ENCODE assay signal across 9 mouse cellular contexts in the genomic region with DNA sequence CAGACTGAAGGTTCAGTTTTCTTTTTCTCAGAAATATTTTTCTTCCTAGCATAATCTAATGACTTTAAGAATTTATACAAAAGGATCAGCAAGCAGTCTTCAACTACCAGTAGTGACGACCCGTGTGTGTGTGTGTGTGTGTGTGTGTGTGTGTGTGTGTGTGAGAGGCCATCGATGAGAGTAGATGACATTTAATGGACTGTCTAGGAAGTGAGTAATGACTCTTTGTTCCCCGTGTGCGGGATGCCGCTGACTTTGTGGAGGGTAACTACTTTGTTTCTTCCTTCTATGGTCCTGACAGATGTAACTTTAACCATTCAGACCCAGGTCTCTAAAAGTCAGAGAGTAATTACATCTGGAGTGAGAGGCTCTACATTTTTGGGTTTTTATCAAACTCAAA. TPM values are rescaled to one million over a fixed set of nuclear protein-coding genes. Genes with fewer than 3 reads are reported as not detected.
DNase-seq lines count a peak whose midpoint lies in the region; ATAC-seq lines count a peak whose summit lies in the region.
"Had no signal": no experiment of that assay in that cellular context is flagged by ENCODE, and none has a peak within 500 bp of the region (broad histone marks: within the 10 kb centered on the region; RNA-seq: fewer than 3 reads in every experiment).

No protein-coding gene starts in this region.

- intact Hi-C loops in heart, postnatal 25 days (cut with DNase I): loop anchor here (5.0 kb wide), 2 partner anchors 74 to 76 kb away; no protein-coding TSS in a partner anchor
- intact Hi-C loops in left cerebral cortex, postnatal 36 days (cut with DNase I): loop anchor here (5.0 kb wide), 1 partner anchor 239 kb away; no protein-coding TSS in a partner anchor

- H3K9me3 ChIP-seq in heart, embryonic 12.5 days (replicated peaks): no peaks in the 10 kb centered on the region
- H3K9me3 ChIP-seq in hindbrain, embryonic 10.5 days: no peaks in the 10 kb centered on the region
- H3K9me3 ChIP-seq in midbrain, embryonic 10.5 days (replicated peaks): no peaks in the 10 kb centered on the region

- WGBS in heart, embryonic 12.5 days: 48% methylated on average over 6 of the region's 6 CpGs
- WGBS in hindbrain, embryonic 10.5 days: 53% methylated on average over 6 of the region's 6 CpGs
- WGBS in midbrain, embryonic 10.5 days: 74% methylated on average over 6 of the region's 6 CpGs

- no peak for DNase-seq in heart, postnatal 25 days (ENCODE audit: low spot score)
- DNase-seq in adipocyte (ENCODE audit: low spot score): peak; percentile 16
- DNase-seq in hindbrain, embryonic 10.5 days (ENCODE audit: low spot score): peak; percentile 24
- DNase-seq in midbrain, embryonic 10.5 days (ENCODE audit: low spot score): no peak
- DNase-seq in cerebellum, postnatal 36 days: no peak
- no peak for DNase-seq in layer of hippocampus, postnatal 36 days
- DNase-seq in left cerebral cortex, postnatal 36 days (ENCODE audit: low spot score in 2 of 2): no peak
- DNase-seq: kidney, adult 8-10 months had no signal

- no peaks in the 10 kb centered on the region for H3K36me3 ChIP-seq in heart, embryonic 12.5 days
- H3K36me3 ChIP-seq in hindbrain, embryonic 10.5 days: no peaks in the 10 kb centered on the region
- no peaks in the 10 kb centered on the region for H3K36me3 ChIP-seq in midbrain, embryonic 10.5 days

- no peaks in the 10 kb centered on the region for H3K27me3 ChIP-seq in heart, embryonic 12.5 days (replicated peaks)
- peaks cover 15% of the 10 kb centered on the region for H3K27me3 ChIP-seq in hindbrain, embryonic 10.5 days (ENCODE audit: insufficient read depth, poor library complexity, severe bottlenecking)
- H3K27me3 ChIP-seq in midbrain, embryonic 10.5 days (ENCODE audit: low read depth, poor library complexity, severe bottlenecking): peaks cover 13% of the 10 kb centered on the region

- H3K4me2 ChIP-seq in heart, embryonic 12.5 days: peak overlapping the region; percentile 81

- ATAC-seq in heart, embryonic 12.5 days (ENCODE audit: insufficient number of reproducible peaks, low FRiP score): no peak

- peak overlapping the region; percentile 84 for H3K4me3 ChIP-seq in heart, embryonic 12.5 days
- peak overlapping the region; percentile 85 for H3K4me3 ChIP-seq in hindbrain, embryonic 10.5 days
- peak overlapping the region; percentile 76; the same call in 1 of the 2 replicates for H3K4me3 ChIP-seq in midbrain, embryonic 10.5 days

- no peak overlapping the region for H3K27ac ChIP-seq in heart, embryonic 12.5 days (ENCODE audit: poor library complexity, severe bottlenecking)
- 0 out of 2 replicates have a peak overlapping the region, but pooled peaks have one; percentile 95 for H3K27ac ChIP-seq in hindbrain, embryonic 10.5 days
- H3K27ac ChIP-seq in midbrain, embryonic 10.5 days (replicated peaks): no peak overlapping the region

- H3K9ac ChIP-seq in heart, embryonic 12.5 days: no peak overlapping the region

- peaks cover 24% of the 10 kb centered on the region for H3K4me1 ChIP-seq in heart, embryonic 12.5 days (replicated peaks)
- H3K4me1 ChIP-seq in hindbrain, embryonic 10.5 days (replicated peaks): peaks cover 35% of the 10 kb centered on the region
- peaks cover 31% of the 10 kb centered on the region for H3K4me1 ChIP-seq in midbrain, embryonic 10.5 days

RNA-seq across cellular contexts. Expression of a gene that starts 2.3 kb away (rescaled TPM):
- 25.4 and 26.9 TPM in 2 replicates for polyA plus RNA-seq in heart, embryonic 12.5 days (2016; fragmentation: Nextera tagmentation; extraction: Ambion mirVana)
- 1 to 10 TPM; 8.8 to 9.6 TPM for total RNA-seq in heart, postnatal 25 days (2021)
- polyA plus RNA-seq in hindbrain, embryonic 10.5 days (2016; fragmentation: Nextera tagmentation; extraction: Ambion mirVana): 30.9 and 36.8 TPM in 2 replicates
- 18.7 and 21.5 TPM in 2 replicates for polyA plus RNA-seq in midbrain, embryonic 10.5 days (2016; fragmentation: Nextera tagmentation; extraction: Ambion mirVana)
- total RNA-seq in layer of hippocampus, postnatal 36 days (2021): 100 to 1,000 TPM in 1 of 2 experiments, 10 to 100 TPM in 1; 96.5 to 109 TPM
- 10 to 100 TPM; 54.1 to 84.6 TPM for total RNA-seq in left cerebral cortex, postnatal 36 days (2021)

Comparison
In these comparisons a context has a peak if more than half of its experiments do, and no peak if none do; other contexts are left out.
1. DNase-seq: peak in adipocyte (single experiment) and hindbrain, embryonic 10.5 days (single experiment); none in heart, postnatal 25 days (single experiment), midbrain, embryonic 10.5 days (single experiment), cerebellum, postnatal 36 days (0 of 2), layer of hippocampus, postnatal 36 days (0 of 2) and left cerebral cortex, postnatal 36 days (0 of 2).
2. RNA of a gene that starts 2.3 kb away (total RNA-seq): 96.5 to 109 TPM in layer of hippocampus, postnatal 36 days and 54.1 to 84.6 TPM in left cerebral cortex, postnatal 36 days; 8.8 to 9.6 TPM in heart, postnatal 25 days; every median in the first group is over 4 times any median in the second.
3. Peak in every context shown above with its lines, with median percentiles within 50 percentile points of each other: H3K4me3 ChIP-seq.